Mouse (Mus musculus) thymus, postnatal 10 days (tissue): ENCODE data around the gene Smyd3.
"Not testable (repeated sequence)": the region's sequence is repeated elsewhere in the genome, so short reads cannot be mapped to it uniquely, and the experiment has no call there.

Experiments
- DNase-seq, 2 experiments: peaks; one replicate each; pipeline ENCODE4 v3.0.0; 2021; ENCODE audit warnings: low spot score in 2 of 2

Gene Smyd3

GRCm38 (mm10) chr1:179174241-179174640 lies 343.6 kb downstream of the Smyd3 start:
- no peak for DNase-seq

GRCm38 (mm10) chr1:179170555-179170954 lies 347.3 kb downstream of the Smyd3 start:
- no peak for DNase-seq

GRCm38 (mm10) chr1:179169749-179170148 lies 348.1 kb downstream of the Smyd3 start:
- DNase-seq, result peak; percentile 12 to 37

GRCm38 (mm10) chr1:179169161-179169560 lies 348.7 kb downstream of the Smyd3 start:
- peak in 1 of 2 experiments; percentile 16 for DNase-seq

GRCm38 (mm10) chr1:179164219-179164618 lies 353.6 kb downstream of the Smyd3 start:
- not testable (repeated sequence) for DNase-seq

- DNase-seq, result not testable (repeated sequence)
Measured at GRCm38 (mm10) chr1:179162752-179163151, 355.1 kb downstream of the Smyd3 start.

- DNase-seq, result no peak
Measured at GRCm38 (mm10) chr1:179161947-179162346, 355.9 kb downstream of the Smyd3 start.

GRCm38 (mm10) chr1:179160697-179161096 lies 357.1 kb downstream of the Smyd3 start:
- no peak for DNase-seq

- DNase-seq, result no peak
Measured at GRCm38 (mm10) chr1:179152376-179152775, 365.5 kb downstream of the Smyd3 start.

- no peak for DNase-seq
Measured at GRCm38 (mm10) chr1:179151275-179151674, 366.6 kb downstream of the Smyd3 start.

GRCm38 (mm10) chr1:179149468-179150140 lies 368.2 kb downstream of the Smyd3 start:
- no peak for DNase-seq

- no peak for DNase-seq
Measured at GRCm38 (mm10) chr1:179146730-179147167, 371.1 kb downstream of the Smyd3 start.

GRCm38 (mm10) chr1:179143154-179143832 lies 374.5 kb downstream of the Smyd3 start:
- no peak for DNase-seq

- DNase-seq, result peak in 1 of 2 experiments; percentile 58
Measured at GRCm38 (mm10) chr1:179142177-179142576, 375.7 kb downstream of the Smyd3 start.

- no peak for DNase-seq
Measured at GRCm38 (mm10) chr1:179141071-179141650, 376.7 kb downstream of the Smyd3 start.

GRCm38 (mm10) chr1:179137145-179137477 lies 380.7 kb downstream of the Smyd3 start:
- DNase-seq, result no peak

- peak in 1 of 2 experiments; percentile 6 for DNase-seq
Measured at GRCm38 (mm10) chr1:179136461-179137144, 381.2 kb downstream of the Smyd3 start.

GRCm38 (mm10) chr1:179129995-179130394 lies 387.8 kb downstream of the Smyd3 start:
- no peak for DNase-seq

GRCm38 (mm10) chr1:179126287-179126686 lies 391.6 kb downstream of the Smyd3 start:
- DNase-seq, result no peak

- no peak for DNase-seq
Measured at GRCm38 (mm10) chr1:179122476-179123229, 395.2 kb downstream of the Smyd3 start.

GRCm38 (mm10) chr1:179120217-179120966 lies 397.4 kb downstream of the Smyd3 start:
- no peak for DNase-seq
